Mouse (Mus musculus) gastrocnemius, postnatal 14 days (tissue): ENCODE measurements around the gene Sept9. TPM values are rescaled to one million over a fixed set of nuclear protein-coding genes. Genes with fewer than 3 reads are reported as not detected.

Experiments used
- DNase-seq: peaks from one replicate; pipeline ENCODE4 v3.0.0; 2021; ENCODE audit warnings: mixed read lengths
- intact Hi-C: fragments of 180-260 bp; cut with DNase I; formaldehyde crosslinking; loops from one replicate; pipeline ENCODE4 v1.15.1; 2025; ENCODE audit warnings: low total_unique reads
- total RNA-seq, 2 experiments: library from RNA; stranded (reverse); gene quantifications; 2 replicates each; pipeline ENCODE4 v1.2.3; 2021

The Sept9 gene
- total RNA-seq, 2 experiments from 2014 or later, result 27.2 to 34.0 TPM

GRCm38 (mm10) chr11:117205447-117205846 is 6.0 kb downstream of the Sept9 start:
- intact Hi-C loops, result no loop called here
- no peak for DNase-seq

- intact Hi-C loops, result no loop called here
- DNase-seq, result no peak
These were observed 8.0 kb downstream of the Sept9 start for GRCm38 (mm10) chr11:117207436-117207835.

- intact Hi-C loops, result no loop called here
- DNase-seq, result no peak
These were observed 8.8 kb downstream of the Sept9 start for GRCm38 (mm10) chr11:117208151-117208673.

GRCm38 (mm10) chr11:117216713-117217112 is 17.3 kb downstream of the Sept9 start:
- no peak for DNase-seq
- intact Hi-C loops, result no loop called here

GRCm38 (mm10) chr11:117218070-117218469 is 18.6 kb downstream of the Sept9 start:
- intact Hi-C loops, result no loop called here
- no peak for DNase-seq

GRCm38 (mm10) chr11:117218498-117218897 is 19.0 kb downstream of the Sept9 start:
- intact Hi-C loops, result no loop called here
- DNase-seq, result no peak

- DNase-seq, result no peak
- intact Hi-C loops, result no loop called here
These were observed 21.3 kb downstream of the Sept9 start for GRCm38 (mm10) chr11:117220777-117221176.

- no peak for DNase-seq
- intact Hi-C loops, result no loop called here
These were observed 21.7 kb downstream of the Sept9 start for GRCm38 (mm10) chr11:117221182-117221581.

GRCm38 (mm10) chr11:117222899-117223298 is 23.4 kb downstream of the Sept9 start:
- no peak for DNase-seq
- intact Hi-C loops, result no loop called here

GRCm38 (mm10) chr11:117224804-117225203 is 25.3 kb downstream of the Sept9 start:
- DNase-seq, result no peak
- intact Hi-C loops, result no loop called here

GRCm38 (mm10) chr11:117225531-117226213 is 26.2 kb downstream of the Sept9 start:
- DNase-seq, result no peak
- intact Hi-C loops, result no loop called here

- intact Hi-C loops, result no loop called here
- no peak for DNase-seq
These were observed 26.7 kb downstream of the Sept9 start for GRCm38 (mm10) chr11:117226214-117226535.

- no peak for DNase-seq
- intact Hi-C loops, result no loop called here
These were observed 28.7 kb downstream of the Sept9 start for GRCm38 (mm10) chr11:117228139-117228538.

GRCm38 (mm10) chr11:117231551-117231950 is 32.1 kb downstream of the Sept9 start:
- peak; percentile 76 for DNase-seq
- intact Hi-C loops, result loop anchor here (10.0 kb wide), 1 partner anchor 83 kb away; no protein-coding TSS in a partner anchor

GRCm38 (mm10) chr11:117232032-117232431 is 32.6 kb downstream of the Sept9 start:
- intact Hi-C loops, result loop anchor here (10.0 kb wide), 1 partner anchor 83 kb away; no protein-coding TSS in a partner anchor
- peak; percentile 87 for DNase-seq

- no peak for DNase-seq
- intact Hi-C loops, result loop anchor here (10.0 kb wide), 1 partner anchor 82 kb away; no protein-coding TSS in a partner anchor
These were observed 33.5 kb downstream of the Sept9 start for GRCm38 (mm10) chr11:117232886-117233458.

GRCm38 (mm10) chr11:117233818-117234217 is 34.4 kb downstream of the Sept9 start:
- no peak for DNase-seq
- intact Hi-C loops, result loop anchor here (10.0 kb wide), 1 partner anchor 81 kb away; no protein-coding TSS in a partner anchor

- DNase-seq, result peak; percentile 65
- intact Hi-C loops, result loop anchor here (10.0 kb wide), 1 partner anchor 80 kb away; no protein-coding TSS in a partner anchor
These were observed 35.8 kb downstream of the Sept9 start for GRCm38 (mm10) chr11:117235086-117235897.

- peak; percentile 58 for DNase-seq
- intact Hi-C loops, result loop anchor here (2.0 to 10.0 kb wide), 2 partner anchors 79 to 125 kb away; no protein-coding TSS in a partner anchor
These were observed 36.5 kb downstream of the Sept9 start for GRCm38 (mm10) chr11:117235898-117236459.

GRCm38 (mm10) chr11:117238169-117238568 is 38.7 kb downstream of the Sept9 start:
- peak; percentile 91 for DNase-seq
- intact Hi-C loops, result loop anchor here (10.0 kb wide), 1 partner anchor 77 kb away; no protein-coding TSS in a partner anchor
